Mouse (Mus musculus) adrenal gland, adult (tissue): ENCODE measurements around the gene Nav1.

ENCODE experiments used
- DNase-seq, 2 experiments: peaks; one replicate each; pipeline ENCODE4 v3.0.0; 2022 to 2023; ENCODE audit warnings: low spot score in 1 of 2; ENCODE audit not compliant: inconsistent age in 2 of 2

The Nav1 gene

GRCm38 (mm10) chr1:135554632-135555260 is 52.3 kb downstream of the Nav1 start:
- DNase-seq = no peak

DNA sequence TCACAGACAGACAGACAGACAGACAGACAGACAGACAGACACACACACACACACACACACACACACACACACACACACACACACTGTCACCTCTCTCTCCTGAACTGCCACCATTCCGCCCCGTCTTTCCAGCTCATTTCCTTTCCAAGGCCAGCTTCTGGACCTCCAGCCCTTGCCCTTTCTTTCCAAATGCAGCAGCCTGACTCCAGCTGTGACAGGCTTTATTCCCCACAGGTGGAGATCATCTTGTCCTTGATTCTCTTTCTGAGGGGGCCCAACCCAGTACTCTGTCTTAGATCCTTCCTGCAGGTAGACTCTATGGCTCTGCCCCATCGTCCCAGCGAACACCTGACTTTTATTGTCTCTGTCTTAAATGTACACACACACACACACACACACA is 53.5 kb downstream of the Nav1 start:
- DNase-seq = peak in 1 of 2 experiments; percentile 52

- DNase-seq = peak in 1 of 2 experiments; percentile 33
Measured at GRCm38 (mm10) chr1:135553154-135553553, 53.9 kb downstream of the Nav1 start.

GRCm38 (mm10) chr1:135550886-135551285 is 56.2 kb downstream of the Nav1 start:
- DNase-seq = no peak

DNA sequence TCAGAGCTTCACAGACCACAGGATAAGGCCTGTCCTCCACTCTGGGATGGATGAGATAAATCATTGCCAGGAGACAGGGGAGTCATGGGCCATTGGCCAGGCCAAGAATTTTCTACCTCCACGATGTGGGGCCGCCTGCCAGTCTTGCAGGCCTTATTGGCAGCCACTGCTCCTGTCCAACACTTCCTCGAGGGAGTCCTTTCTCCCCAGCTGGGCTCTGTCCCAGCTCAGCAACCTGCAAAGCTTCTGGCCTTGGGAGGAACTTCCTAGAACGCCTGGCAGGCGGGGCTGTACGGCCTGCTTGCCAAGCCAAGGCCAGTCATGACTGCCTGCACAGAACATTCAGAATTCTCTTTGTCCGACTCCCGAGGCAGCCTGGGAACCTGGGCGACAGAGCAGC is 58.3 kb downstream of the Nav1 start:
- DNase-seq = peak; percentile 86 to 94

DNA sequence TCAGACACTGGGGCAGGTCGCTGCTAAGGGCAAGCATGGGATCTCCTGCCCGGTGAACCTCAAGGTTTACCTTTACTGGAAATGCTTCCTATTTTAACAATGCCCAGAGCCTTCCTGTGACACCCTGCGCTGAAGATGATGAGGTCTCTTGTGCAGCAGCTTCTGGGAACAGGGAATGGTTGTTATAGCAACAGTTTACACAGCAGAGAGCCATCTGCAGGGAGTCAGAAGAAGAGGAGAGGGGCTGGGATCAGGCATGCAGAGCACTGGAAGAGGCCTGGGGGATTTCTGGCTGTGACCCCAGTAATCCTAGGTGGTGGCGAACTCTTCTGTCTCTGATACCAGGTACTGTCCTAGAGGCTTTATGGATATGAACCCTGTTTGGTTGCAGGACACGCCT is 61.0 kb downstream of the Nav1 start:
- no peak for DNase-seq

DNA sequence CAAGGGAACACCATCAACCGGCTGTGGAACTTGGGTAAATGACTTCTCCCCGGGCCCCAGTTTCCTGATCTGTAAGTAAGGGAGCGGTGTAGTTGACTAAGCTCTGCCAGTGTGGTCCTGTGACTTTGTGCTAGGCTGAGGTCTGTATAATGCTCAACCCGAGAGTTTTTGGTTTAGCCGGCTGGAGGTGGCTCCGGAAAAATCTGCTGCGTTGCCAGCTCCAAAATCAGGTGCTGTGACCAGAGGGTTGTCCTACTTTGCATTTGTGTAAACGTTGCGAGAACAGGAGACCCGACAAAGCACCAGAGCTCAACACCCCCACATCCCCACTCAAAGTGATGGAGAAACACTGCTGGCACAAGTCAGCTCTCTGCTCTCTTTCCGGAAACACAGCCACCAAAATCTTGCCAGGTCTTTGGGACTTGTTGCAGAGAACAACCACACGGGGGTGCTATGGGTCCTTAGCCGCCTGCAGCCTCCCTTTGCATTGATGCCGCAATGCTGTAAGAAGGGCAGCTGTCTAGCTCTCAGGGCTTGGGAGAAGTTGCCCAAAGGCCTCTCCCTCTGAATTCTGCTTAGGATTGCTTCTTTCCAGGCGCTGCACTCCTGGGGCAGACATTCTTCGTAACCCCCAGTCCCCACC is 62.5 kb downstream of the Nav1 start:
- peak; percentile 80 to 94 for DNase-seq

GRCm38 (mm10) chr1:135542841-135543810 is 64.0 kb downstream of the Nav1 start:
- DNase-seq = peak in 1 of 2 experiments; percentile 45

- no peak for DNase-seq
Measured at GRCm38 (mm10) chr1:135542080-135542479, 65.0 kb downstream of the Nav1 start.

DNA sequence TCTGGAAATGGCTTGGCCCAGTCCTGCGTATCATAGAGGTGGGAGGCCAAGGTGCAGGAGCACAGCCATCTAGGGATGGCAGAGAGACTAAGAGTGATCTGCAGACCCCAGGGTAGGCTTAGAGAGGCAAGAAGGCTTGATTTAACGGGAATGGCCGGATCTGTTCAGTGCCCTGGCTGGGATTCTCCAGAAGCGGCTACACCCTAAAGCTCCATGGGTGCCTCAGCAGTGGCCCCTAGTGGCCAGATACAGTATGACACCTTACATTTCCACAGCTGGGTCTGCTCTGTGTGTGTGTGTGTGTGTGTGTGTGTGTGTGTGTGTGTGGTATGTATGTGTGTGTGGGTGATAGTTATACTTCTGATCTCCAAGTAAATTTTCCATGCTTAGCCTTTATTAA is 66.8 kb downstream of the Nav1 start:
- DNase-seq = peak; percentile 76 to 94

DNA sequence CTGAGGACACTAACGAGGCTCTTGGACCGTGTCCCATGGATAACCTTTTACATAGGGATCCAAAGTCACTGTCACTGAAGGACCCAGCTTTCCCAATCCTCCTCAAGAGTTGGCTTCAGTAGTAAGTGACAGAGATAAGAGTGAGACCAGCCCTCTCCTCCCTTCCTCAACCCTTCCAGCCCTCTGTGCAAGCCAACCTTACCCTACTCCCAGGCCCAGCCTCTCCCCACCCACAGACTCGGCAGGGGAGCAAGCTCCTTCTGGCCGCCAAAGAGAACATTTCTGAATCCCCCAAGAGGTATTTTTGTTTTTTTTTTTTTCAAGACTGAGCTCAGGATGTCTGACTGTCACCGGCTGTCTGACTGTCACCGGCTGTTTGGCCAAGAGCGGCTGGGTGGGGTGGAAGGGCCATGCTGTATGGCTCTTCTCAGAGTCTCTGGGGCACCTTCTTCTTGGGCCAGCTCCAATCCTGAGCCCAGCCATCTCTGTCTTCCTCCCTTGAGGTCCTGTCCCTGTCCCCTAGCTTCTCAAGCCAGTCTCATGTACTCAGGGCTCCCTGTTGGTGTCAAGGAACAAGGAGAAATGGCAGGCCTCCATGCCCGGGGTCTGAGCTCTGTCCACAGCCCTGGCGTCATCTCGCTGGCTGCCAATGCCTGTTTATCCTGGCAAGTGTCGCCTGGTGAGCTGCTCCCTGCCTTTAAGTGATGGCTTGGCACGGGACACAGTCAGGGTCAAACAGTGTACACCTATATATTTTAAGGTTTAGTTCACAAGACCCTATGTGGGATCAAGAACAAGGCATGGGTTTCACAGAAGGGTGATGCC is 68.4 kb downstream of the Nav1 start:
- peak in 1 of 2 experiments; percentile 32 for DNase-seq

- no peak for DNase-seq
Measured at GRCm38 (mm10) chr1:135536822-135537221, 70.3 kb downstream of the Nav1 start.

- peak in 1 of 2 experiments; percentile 32 for DNase-seq
Measured at GRCm38 (mm10) chr1:135536326-135536725, 70.8 kb downstream of the Nav1 start.

DNA sequence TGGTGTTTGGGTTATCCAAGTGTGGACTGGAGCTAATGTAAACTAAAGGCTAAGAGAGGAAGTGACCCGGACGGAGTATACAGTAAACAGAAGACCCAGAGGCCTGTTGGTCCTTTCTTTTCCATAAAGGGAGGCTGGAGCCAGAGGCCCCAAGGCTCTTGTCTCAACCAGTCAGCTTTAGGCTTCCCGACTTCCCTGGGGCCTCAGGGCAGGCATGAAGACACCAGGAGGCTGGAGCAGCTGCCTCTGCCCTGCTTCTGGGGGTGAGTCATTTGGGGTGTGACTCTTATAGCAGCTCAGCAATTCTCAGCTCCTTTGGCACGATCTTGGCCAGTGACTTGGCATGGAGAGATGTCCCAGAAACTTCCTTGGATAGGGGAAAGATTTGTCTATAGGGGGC is 71.8 kb downstream of the Nav1 start:
- peak in 1 of 2 experiments; percentile 69 for DNase-seq

DNA sequence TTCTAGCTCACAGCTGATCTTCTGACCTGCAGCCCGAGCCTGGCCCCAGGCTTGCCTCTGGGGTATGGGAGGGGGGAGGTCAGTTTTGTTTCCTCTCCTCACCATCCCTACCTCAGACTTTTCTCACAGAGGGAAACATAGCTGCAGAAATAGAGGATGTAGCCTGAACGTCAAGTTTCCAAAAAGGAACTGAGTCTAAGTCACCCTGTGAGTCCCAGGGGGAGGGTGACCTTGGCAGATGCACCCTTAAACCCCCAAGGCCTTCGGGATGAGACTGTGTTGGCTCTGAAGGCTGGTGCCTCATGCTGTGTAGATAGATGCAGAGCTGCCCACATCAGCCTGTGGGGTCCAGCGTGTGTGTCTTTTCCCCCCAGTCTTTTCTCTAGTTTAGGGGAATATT is 72.3 kb downstream of the Nav1 start:
- peak in 1 of 2 experiments; percentile 50 for DNase-seq

- DNase-seq = no peak
Measured at GRCm38 (mm10) chr1:135534070-135534469, 73.0 kb downstream of the Nav1 start.

DNA sequence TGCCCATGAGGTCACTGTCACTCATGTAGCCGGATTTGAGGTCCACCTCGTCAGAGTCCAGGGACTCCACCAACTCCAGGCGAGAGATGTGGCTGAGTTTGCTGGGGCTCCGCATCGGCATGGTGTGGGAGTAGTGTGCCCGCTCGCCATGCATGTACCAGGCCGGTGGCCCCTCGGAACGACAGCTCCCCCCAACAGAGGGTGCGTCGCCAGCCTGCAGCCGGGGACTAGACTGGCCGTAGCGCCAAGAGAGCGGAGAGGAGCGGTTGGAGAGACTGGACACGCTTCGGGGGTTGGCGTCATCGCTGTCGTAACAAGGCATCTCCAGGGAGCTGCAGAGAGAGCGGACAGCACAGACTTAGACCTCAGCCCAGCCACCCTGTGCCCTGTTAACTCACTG is 74.7 kb downstream of the Nav1 start:
- peak in 1 of 2 experiments; percentile 32 for DNase-seq

DNA sequence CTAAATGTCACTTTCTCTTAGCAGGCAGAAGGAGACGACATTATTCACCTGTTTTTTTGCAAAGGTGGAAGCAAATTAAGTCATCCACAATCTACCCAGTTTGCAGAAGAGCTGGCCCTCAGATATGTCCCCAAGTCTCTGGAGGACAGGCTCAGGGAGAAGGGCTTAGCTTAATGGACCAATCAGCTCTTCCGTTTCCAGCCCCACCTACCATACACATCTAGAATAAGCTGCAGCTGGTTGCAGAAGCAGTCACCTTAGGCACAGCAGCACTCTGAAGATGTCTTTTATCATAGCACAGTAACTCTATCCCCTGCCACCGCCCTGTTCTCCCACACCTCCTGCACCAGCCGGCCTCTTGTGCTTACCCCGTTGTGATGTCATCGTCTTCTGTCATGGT is 75.1 kb downstream of the Nav1 start:
- DNase-seq = peak in 1 of 2 experiments; percentile 21

DNA sequence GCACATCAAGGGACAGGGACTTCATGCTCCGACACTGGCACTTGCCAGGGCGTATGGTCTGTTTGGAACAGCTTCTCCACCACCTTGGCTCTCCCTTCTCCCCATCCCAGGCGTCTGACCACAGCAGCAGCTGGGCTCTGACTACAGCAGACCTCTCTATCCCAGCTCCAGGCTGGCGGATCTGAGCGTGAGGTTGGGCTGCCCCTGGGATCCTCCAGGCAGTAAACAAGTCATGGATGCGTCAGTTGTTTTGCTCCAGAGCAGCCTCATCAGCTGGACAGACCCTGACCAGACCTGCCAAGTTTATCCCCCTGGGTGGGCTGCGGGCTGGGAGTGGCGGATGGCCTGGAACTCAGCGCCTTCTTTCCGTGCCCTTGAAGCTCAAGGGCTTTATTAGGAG is 76.0 kb downstream of the Nav1 start:
- DNase-seq = peak in 1 of 2 experiments; percentile 27

- no peak for DNase-seq
Measured at GRCm38 (mm10) chr1:135524518-135524860, 82.6 kb downstream of the Nav1 start.
